Mouse (Mus musculus): ENCODE data around the gene Wdr93. TPM values are rescaled to one million over a fixed set of nuclear protein-coding genes. Genes with fewer than 3 reads are reported as not detected.
A peak's percentile ranks its signal among the peaks of the same experiment; 100 is the strongest.

Gene Wdr93
- total and polyA plus RNA-seq, 2 experiments from 2014 or later: 0.81 to 0.86 TPM

DNA sequence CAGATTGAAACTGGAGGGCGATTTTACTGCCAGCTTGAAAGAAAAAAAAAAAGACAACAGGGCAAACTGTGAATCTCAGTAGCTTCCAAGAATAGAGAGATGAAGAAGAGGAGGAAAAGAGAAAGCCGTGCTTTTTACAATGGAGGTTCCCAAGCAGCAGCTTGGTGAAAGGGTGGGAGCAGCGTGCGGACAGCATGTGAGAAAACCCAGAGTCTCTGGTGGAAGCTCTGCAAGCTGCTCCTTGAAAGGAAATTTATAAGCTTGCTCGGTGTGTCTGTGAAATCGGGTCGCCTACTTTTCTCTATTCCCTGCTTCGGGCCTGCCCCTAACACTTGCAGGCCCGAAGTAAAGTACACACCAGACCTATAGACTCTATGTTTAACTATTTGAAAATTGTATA is 1.1 kb downstream of the Wdr93 start:
- no peak for TF ChIP-seq CTCF (IDR thresholded peaks at IDR 0.05; ENCODE audit: low read depth)
- no peak overlapping the region for H3K4me2 ChIP-seq (ENCODE audit: low read depth)
- no peak overlapping the region for H3K27ac ChIP-seq (ENCODE audit: low read depth, low read length)
- DNase-seq: no peak
- H3K9ac ChIP-seq: no peak overlapping the region
- no peaks in the 10 kb centered on the region for H3K9me3 ChIP-seq (ENCODE audit: low read length)
- H3K4me1 ChIP-seq (ENCODE audit: insufficient read depth): peaks cover 6% of the 10 kb centered on the region
- 93% methylated on average over 9 of the region's 9 CpGs for WGBS
- 0 out of 2 replicates have a peak, but pooled peaks cover 3% of the 10 kb centered on the region for H3K36me3 ChIP-seq (ENCODE audit: insufficient read depth)
- H3K4me3 ChIP-seq (ENCODE audit: low read depth, low read length): no peak overlapping the region
- ATAC-seq: no peak
- H3K27me3 ChIP-seq (ENCODE audit: insufficient read depth, low read length): no peaks in the 10 kb centered on the region

GRCm38 (mm10) chr7:79744585-79744984 is 1.6 kb downstream of the Wdr93 start:
- no peak for TF ChIP-seq CTCF (IDR thresholded peaks at IDR 0.05; ENCODE audit: low read depth)
- Histone ChIP-seq H3K4me1 (ENCODE audit: insufficient read depth) (peaks cover 6% of the 10 kb centered on the region), H3K9ac (no peak overlapping the region), H3K27me3 (ENCODE audit: insufficient read depth, low read length) (no peaks in the 10 kb centered on the region), H3K36me3 (ENCODE audit: insufficient read depth) (no peaks in the 10 kb centered on the region), H3K27ac (ENCODE audit: low read depth, low read length) (no peak overlapping the region), H3K9me3 (ENCODE audit: low read length) (no peaks in the 10 kb centered on the region), H3K4me2 (ENCODE audit: low read depth) (no peak overlapping the region), H3K4me3 (ENCODE audit: low read depth, low read length) (no peak overlapping the region)
- WGBS: 78% methylated on average over 5 of the region's 5 CpGs
- ATAC-seq (no peak), DNase-seq (no peak)

- Histone ChIP-seq H3K4me2 (ENCODE audit: low read depth) (no peak overlapping the region), H3K4me3 (ENCODE audit: low read depth, low read length) (no peak overlapping the region), H3K4me1 (ENCODE audit: insufficient read depth) (peaks cover 6% of the 10 kb centered on the region), H3K27ac (ENCODE audit: low read depth, low read length) (no peak overlapping the region), H3K9me3 (ENCODE audit: low read length) (no peaks in the 10 kb centered on the region), H3K36me3 (ENCODE audit: insufficient read depth) (no peaks in the 10 kb centered on the region), H3K9ac (no peak overlapping the region), H3K27me3 (ENCODE audit: insufficient read depth, low read length) (no peaks in the 10 kb centered on the region)
- ATAC-seq (no peak), DNase-seq (no peak)
- no peak for TF ChIP-seq CTCF (IDR thresholded peaks at IDR 0.05; ENCODE audit: low read depth)
- 88% methylated on average over 6 of the region's 6 CpGs for WGBS
Observed at GRCm38 (mm10) chr7:79747659-79748058, 4.7 kb downstream of the Wdr93 start.

DNA sequence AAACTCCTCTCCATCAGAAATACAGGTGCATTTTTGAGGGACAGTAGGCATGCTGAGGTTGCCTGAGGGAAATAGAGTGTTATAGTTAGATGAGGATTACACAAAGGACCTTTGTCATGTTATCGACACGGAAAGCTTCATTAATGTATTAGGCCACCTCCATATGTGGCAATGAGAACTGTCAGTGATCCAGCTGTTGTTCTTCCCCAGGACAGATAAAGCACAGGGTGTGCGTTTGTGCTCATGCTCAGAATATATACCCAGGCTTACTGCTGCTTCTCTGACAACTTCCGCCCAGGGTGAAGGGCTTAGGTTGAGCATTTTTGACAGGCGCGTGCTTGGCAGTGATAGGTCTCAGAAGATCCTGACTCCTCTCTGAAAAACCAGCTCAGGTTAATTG is 6.5 kb downstream of the Wdr93 start:
- H3K4me2 ChIP-seq (ENCODE audit: low read depth): no peak overlapping the region
- no peak for ATAC-seq
- WGBS: 87% methylated on average over 6 of the region's 6 CpGs
- H3K36me3 ChIP-seq (ENCODE audit: insufficient read depth): no peaks in the 10 kb centered on the region
- no peaks in the 10 kb centered on the region for H3K9me3 ChIP-seq (ENCODE audit: low read length)
- no peaks in the 10 kb centered on the region for H3K4me1 ChIP-seq (ENCODE audit: insufficient read depth)
- no peak overlapping the region for H3K9ac ChIP-seq
- no peaks in the 10 kb centered on the region for H3K27me3 ChIP-seq (ENCODE audit: insufficient read depth, low read length)
- no peak for DNase-seq
- TF ChIP-seq CTCF (IDR thresholded peaks at IDR 0.05; ENCODE audit: low read depth): no peak
- no peak overlapping the region for H3K4me3 ChIP-seq (ENCODE audit: low read depth, low read length)
- no peak overlapping the region for H3K27ac ChIP-seq (ENCODE audit: low read depth, low read length)

GRCm38 (mm10) chr7:79756334-79756733 is 13.4 kb downstream of the Wdr93 start:
- Histone ChIP-seq H3K9ac (no peak overlapping the region), H3K36me3 (ENCODE audit: insufficient read depth) (no peaks in the 10 kb centered on the region), H3K4me1 (ENCODE audit: insufficient read depth) (no peaks in the 10 kb centered on the region), H3K9me3 (ENCODE audit: low read length) (no peaks in the 10 kb centered on the region), H3K4me2 (ENCODE audit: low read depth) (no peak overlapping the region), H3K27me3 (ENCODE audit: insufficient read depth, low read length) (no peaks in the 10 kb centered on the region), H3K4me3 (ENCODE audit: low read depth, low read length) (no peak overlapping the region), H3K27ac (ENCODE audit: low read depth, low read length) (no peak overlapping the region)
- 0 out of 2 replicates have a peak, but pooled peaks have one; percentile 18 for TF ChIP-seq CTCF (IDR thresholded peaks at IDR 0.05; ENCODE audit: low read depth)
- no peak for DNase-seq
- no peak for ATAC-seq
- 43% methylated on average over 2 of the region's 2 CpGs for WGBS

DNA sequence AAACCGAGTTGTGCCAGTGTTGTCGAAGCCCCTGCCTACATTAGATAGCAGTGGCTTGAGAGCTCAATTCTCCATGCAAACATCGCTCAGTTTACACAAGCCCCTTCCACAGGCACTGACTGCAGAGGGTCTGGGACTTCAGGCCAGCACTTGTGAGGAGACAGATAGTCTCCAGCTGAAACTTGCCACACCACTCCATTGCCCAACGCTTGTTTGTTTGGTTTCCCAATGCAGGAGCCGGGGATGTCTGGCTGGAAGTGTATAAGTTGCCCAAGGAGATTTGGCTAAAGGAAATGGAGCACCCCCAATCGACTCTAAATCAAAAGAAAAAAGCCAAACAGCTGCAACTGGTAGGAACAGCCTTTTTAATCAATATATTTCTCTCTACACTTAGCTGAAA is 15.2 kb downstream of the Wdr93 start:
- DNase-seq (no peak), ATAC-seq (no peak)
- H3K36me3 ChIP-seq (ENCODE audit: insufficient read depth): no peaks in the 10 kb centered on the region
- H3K4me1 ChIP-seq (ENCODE audit: insufficient read depth): no peaks in the 10 kb centered on the region
- no peak overlapping the region for H3K9ac ChIP-seq
- no peak overlapping the region for H3K4me3 ChIP-seq (ENCODE audit: low read depth, low read length)
- H3K4me2 ChIP-seq (ENCODE audit: low read depth): no peak overlapping the region
- no peak for TF ChIP-seq CTCF (IDR thresholded peaks at IDR 0.05; ENCODE audit: low read depth)
- no peak overlapping the region for H3K27ac ChIP-seq (ENCODE audit: low read depth, low read length)
- H3K27me3 ChIP-seq (ENCODE audit: insufficient read depth, low read length): no peaks in the 10 kb centered on the region
- no peaks in the 10 kb centered on the region for H3K9me3 ChIP-seq (ENCODE audit: low read length)
- WGBS: 80% methylated on average over 6 of the region's 6 CpGs

GRCm38 (mm10) chr7:79759766-79760165 is 16.8 kb downstream of the Wdr93 start:
- no peak overlapping the region for H3K4me3 ChIP-seq (ENCODE audit: low read depth, low read length)
- no peaks in the 10 kb centered on the region for H3K36me3 ChIP-seq (ENCODE audit: insufficient read depth)
- H3K4me2 ChIP-seq (ENCODE audit: low read depth): no peak overlapping the region
- no peak for DNase-seq
- ATAC-seq: no peak
- no peaks in the 10 kb centered on the region for H3K4me1 ChIP-seq (ENCODE audit: insufficient read depth)
- H3K27ac ChIP-seq (ENCODE audit: low read depth, low read length): no peak overlapping the region
- H3K9me3 ChIP-seq (ENCODE audit: low read length): no peaks in the 10 kb centered on the region
- TF ChIP-seq CTCF (IDR thresholded peaks at IDR 0.05; ENCODE audit: low read depth): no peak
- no peaks in the 10 kb centered on the region for H3K27me3 ChIP-seq (ENCODE audit: insufficient read depth, low read length)
- no peak overlapping the region for H3K9ac ChIP-seq

Data from forebrain, postnatal 0 days (tissue).